Mouse (Mus musculus): ENCODE data around the gene Plin1. TPM values are rescaled to one million over a fixed set of nuclear protein-coding genes. Genes with fewer than 3 reads are reported as not detected.
A peak's percentile ranks its signal among the peaks of the same experiment; 100 is the strongest.

The Plin1 gene
- polyA plus RNA-seq, 1 experiment from 2014 or later: 0.17 TPM

DNA sequence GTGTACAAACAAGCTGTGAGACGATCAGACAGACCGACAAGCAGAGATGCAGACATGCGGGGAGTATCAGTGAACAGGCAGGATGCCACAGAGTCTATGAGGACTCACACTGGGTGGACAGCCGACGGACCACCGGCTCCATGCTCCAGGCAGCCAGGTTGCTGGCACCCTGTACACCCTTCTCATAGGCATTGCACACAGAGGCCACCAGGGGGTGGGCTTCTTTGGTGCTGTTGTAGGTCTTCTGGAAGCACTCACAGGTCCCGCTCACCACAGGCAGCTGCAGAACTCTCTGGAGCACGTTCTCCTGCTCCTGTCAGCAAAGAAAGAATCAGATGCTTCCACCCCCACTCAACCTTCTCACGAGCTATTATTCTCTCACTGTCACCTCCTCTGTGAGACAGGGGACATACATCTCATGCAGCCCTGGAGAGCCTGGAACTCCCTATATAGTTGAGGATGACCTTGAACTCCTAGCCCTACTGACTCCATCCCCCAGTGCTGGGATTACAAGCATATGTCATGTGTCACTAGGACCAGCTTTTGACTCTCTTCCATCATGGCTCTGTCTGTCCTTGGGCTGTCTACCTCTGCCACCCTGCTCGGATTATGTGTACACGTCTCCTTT, 2.8 kb downstream of the Plin1 start:
- no peak for ATAC-seq (ENCODE audit: low FRiP score)
- H3K9ac ChIP-seq: no peak overlapping the region
- WGBS: 66% methylated on average over 11 of the region's 11 CpGs

DNA sequence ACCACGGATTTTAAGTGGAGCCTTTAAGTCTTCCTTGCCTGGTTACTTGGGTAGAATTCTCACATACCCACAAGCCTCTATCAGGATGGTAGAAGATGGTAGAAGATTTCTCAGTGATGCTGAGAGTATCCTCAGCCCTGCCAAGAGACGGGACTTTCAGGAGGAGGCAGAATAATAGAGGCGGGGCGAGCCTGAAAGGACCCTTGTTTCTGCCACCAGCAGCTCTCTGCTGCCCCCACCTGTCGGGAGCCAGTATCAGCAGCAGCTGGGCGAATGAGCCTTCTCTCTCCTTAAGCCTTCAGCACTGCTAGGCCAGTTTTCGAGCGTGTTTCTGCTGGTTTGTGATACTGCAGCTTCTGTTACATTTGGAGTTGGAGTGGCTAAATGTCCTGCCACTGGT, 3.5 kb downstream of the Plin1 start:
- 8% methylated on average over 8 of the region's 8 CpGs for WGBS
- no peak for ATAC-seq (ENCODE audit: low FRiP score)
- H3K4me1 ChIP-seq (replicated peaks): 0 out of 2 replicates have a peak, but pooled peaks cover 3% of the 10 kb centered on the region

More for the DNA sequence above, 2.8 kb downstream of the Plin1 start:
- Histone ChIP-seq H3K4me2 (no peak overlapping the region), H3K4me1 (replicated peaks) (0 out of 2 replicates have a peak, but pooled peaks cover 3% of the 10 kb centered on the region), H3K27ac (no peak overlapping the region), H3K4me3 (no peak overlapping the region), H3K9me3 (no peaks in the 10 kb centered on the region), H3K36me3 (peaks cover 3% of the 10 kb centered on the region; the same call in 1 of the 2 replicates), H3K27me3 (peaks cover 18% of the 10 kb centered on the region; the same call in 1 of the 2 replicates)

DNA sequence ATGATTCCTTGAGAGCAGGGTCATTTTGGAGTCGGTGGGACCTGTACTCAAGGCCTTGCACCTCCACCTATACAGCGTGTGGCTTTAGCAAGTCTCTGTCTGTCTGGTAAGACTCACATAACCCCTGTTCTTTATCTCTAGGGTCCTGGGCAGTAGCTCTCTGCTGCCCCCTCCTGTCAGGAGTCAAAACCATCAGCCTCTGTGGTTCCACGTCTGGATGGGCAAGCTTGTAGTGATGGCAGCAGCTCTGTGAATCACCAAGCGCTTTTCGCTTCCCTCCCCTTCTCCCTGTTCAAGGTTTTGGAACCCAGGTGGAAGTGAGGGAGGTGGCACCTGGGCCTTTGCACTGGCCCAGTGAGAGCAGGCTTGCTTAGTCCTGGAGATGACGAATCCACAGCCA, 4.5 kb downstream of the Plin1 start:
- no peak overlapping the region for H3K4me3 ChIP-seq
- no peaks in the 10 kb centered on the region for H3K9me3 ChIP-seq
- no peak overlapping the region for H3K9ac ChIP-seq
- WGBS: 30% methylated on average over 6 of the region's 6 CpGs
- peaks cover 25% of the 10 kb centered on the region for H3K27me3 ChIP-seq
- no peak overlapping the region for H3K4me2 ChIP-seq
- peak; percentile 46; the same call in 1 of the 2 replicates for ATAC-seq (ENCODE audit: low FRiP score)
- no peak overlapping the region for H3K27ac ChIP-seq
- 0 out of 2 replicates have a peak, but pooled peaks cover 3% of the 10 kb centered on the region for H3K4me1 ChIP-seq (replicated peaks)
- H3K36me3 ChIP-seq: no peaks in the 10 kb centered on the region

More for the DNA sequence above, 3.5 kb downstream of the Plin1 start:
- Histone ChIP-seq H3K9me3 (no peaks in the 10 kb centered on the region), H3K9ac (no peak overlapping the region), H3K27ac (no peak overlapping the region), H3K27me3 (peaks cover 18% of the 10 kb centered on the region; the same call in 1 of the 2 replicates), H3K36me3 (no peaks in the 10 kb centered on the region), H3K4me3 (no peak overlapping the region), H3K4me2 (no peak overlapping the region)

DNA sequence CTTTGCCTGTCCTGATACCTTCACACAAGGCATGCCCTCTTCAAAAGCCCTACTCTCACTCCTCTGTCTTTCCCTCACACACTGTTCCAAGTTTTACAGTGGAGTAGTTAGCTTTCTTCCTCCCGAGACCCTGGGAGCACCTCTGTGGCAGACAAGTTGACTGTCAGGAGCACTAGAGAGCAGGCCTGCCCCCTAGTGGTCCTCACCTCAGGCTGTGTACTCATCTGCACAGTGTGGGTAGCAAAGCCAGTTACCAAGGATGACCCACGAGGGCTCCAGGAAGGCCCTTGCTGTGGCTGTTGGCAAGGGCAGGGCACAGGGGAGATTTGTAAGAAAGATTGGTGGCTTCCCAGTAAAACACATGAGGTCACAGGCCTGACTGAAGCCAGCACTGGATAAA, 5.6 kb downstream of the Plin1 start:
- Histone ChIP-seq H3K36me3 (no peaks in the 10 kb centered on the region), H3K27me3 (peaks cover 36% of the 10 kb centered on the region), H3K4me2 (no peak overlapping the region), H3K4me3 (no peak overlapping the region), H3K27ac (no peak overlapping the region), H3K9me3 (no peaks in the 10 kb centered on the region), H3K4me1 (replicated peaks) (0 out of 2 replicates have a peak, but pooled peaks cover 3% of the 10 kb centered on the region), H3K9ac (no peak overlapping the region)
- 18% methylated on average over 2 of the region's 2 CpGs for WGBS
- no peak for ATAC-seq (ENCODE audit: low FRiP score)

DNA sequence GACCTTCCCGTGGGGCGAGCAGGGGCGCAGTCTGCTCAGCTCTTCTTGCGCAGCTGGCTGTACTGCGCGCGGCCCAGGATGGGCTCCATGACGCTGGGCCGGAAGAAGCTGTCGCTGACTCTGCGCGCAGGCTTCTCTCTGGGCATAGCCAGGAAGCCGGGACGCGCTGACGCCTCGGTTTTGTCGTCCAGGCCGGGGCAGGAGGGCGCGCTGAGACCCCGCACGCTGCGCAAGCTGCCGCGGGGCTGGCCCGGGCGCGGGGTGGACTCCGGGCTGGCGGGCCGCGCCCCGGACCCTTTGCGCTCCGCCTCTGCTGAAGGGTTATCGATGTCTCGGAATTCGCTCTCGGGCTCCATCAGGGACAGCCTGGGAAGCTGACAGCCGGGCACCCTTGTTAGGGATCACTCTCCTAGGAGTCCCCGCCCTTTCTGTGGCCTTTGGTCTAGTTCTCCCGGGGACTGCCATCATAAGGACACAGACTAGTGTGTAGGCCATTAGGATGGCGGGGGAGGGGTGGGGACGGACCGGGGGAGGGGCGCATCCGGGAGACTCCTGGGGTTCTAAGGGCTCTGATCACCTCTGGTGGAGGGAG, 11.2 kb downstream of the Plin1 start:
- H3K36me3 ChIP-seq: no peaks in the 10 kb centered on the region
- 0 out of 2 replicates have a peak, but pooled peaks cover 13% of the 10 kb centered on the region for H3K4me1 ChIP-seq (replicated peaks)
- H3K4me3 ChIP-seq: peak overlapping the region; percentile 60
- peak; percentile 81 for ATAC-seq (ENCODE audit: low FRiP score)
- no peak overlapping the region for H3K27ac ChIP-seq
- H3K9ac ChIP-seq: peak overlapping the region; percentile 85
- no peaks in the 10 kb centered on the region for H3K9me3 ChIP-seq
- peak overlapping the region; percentile 77 for H3K4me2 ChIP-seq
- H3K27me3 ChIP-seq: peaks cover 45% of the 10 kb centered on the region
- WGBS: under 1% methylated on average over 48 of the region's 48 CpGs

DNA sequence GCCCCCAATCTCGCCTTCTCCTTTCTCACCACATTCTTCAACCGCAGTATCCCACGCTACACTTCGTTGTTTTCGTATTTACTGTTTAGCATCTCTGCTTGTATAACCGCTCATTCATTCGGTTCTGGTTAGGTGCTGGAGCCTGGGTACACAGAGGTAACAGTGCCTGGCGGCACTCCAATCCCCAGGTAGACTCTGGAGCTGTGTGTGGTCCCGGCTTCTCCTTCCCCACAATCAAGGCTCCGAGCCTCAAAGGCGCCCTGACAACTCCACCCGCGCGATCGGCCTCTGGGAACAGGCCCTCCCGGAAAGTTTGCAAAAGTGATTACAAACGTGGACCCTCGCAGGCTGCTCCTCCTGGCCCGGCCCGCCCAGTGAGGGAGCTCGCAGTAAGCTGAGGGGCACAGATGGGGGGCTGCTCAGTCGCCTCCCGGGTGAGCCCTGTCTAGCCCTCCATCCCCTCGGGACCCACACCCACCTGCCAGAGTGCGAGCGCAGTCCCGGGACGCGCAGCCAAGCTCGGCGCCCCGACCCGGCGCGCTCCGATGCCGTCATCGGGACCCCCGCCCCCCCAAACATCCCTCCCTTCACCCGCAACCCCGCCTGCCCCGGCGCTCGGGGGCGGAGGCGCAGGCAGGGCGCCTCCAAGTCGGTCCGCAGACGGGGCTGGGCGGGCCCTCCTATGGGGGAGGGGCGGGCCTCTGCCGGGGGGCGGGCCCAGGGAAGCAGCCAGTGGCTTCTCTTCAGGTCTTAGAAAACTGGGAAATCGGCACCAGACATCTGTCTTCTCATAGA, 17.3 kb downstream of the Plin1 start, which contains the start of gene Kif7:
TSS of gene Kif7 (minus strand) at position 534 of the 795 bp plus-strand sequence.
- Histone ChIP-seq H3K4me2 (peak within 1 kb of the TSS; percentile 92), H3K36me3 (no peaks in the 10 kb centered on the region), H3K4me3 (peak within 1 kb of the TSS; percentile 61), H3K9me3 (no peaks in the 10 kb centered on the region), H3K27ac (no peak within 1 kb of the TSS), H3K27me3 (peaks cover 35% of the 10 kb centered on the region; the same call in 1 of the 2 replicates), H3K9ac (peak within 1 kb of the TSS; percentile 74), H3K4me1 (replicated peaks) (peaks cover 27% of the 10 kb centered on the region)
- ATAC-seq (ENCODE audit: low FRiP score): peak; percentile 86
- whole genome bisulfite sequencing: under 1% methylated on average over 42 of the region's 55 CpGs

DNA sequence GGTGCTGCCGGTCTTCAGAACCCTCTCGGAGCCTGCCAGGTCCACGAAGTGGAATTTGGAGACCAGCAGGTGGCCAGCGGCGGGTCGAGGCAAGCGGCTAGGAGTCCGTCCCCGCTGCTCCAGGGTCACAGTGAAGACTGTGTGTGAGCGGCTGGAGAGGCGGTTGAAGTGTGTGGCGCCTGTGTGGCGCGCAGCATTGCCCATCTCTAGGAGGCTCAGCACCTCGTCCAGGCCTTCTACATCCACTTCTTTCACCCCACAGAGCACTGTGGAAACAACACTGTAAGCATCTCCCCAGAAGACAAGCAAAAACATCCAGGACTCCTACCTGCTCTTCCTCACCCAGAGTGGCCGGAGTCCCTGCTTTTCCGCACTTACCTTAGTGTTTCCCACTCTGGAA, 21.9 kb downstream of the Plin1 start:
- Histone ChIP-seq H3K4me1 (replicated peaks) (peaks cover 28% of the 10 kb centered on the region), H3K4me3 (peak overlapping the region; percentile 48), H3K9me3 (no peaks in the 10 kb centered on the region), H3K27me3 (peaks cover 26% of the 10 kb centered on the region; the same call in 1 of the 2 replicates), H3K9ac (peak overlapping the region; percentile 70), H3K27ac (0 out of 2 replicates have a peak overlapping the region, but pooled peaks have one; percentile 44), H3K4me2 (peak overlapping the region; percentile 65), H3K36me3 (peaks cover 10% of the 10 kb centered on the region; the same call in 1 of the 2 replicates)
- ATAC-seq (ENCODE audit: low FRiP score): no peak
- WGBS: 27% methylated on average over 17 of the region's 17 CpGs

DNA sequence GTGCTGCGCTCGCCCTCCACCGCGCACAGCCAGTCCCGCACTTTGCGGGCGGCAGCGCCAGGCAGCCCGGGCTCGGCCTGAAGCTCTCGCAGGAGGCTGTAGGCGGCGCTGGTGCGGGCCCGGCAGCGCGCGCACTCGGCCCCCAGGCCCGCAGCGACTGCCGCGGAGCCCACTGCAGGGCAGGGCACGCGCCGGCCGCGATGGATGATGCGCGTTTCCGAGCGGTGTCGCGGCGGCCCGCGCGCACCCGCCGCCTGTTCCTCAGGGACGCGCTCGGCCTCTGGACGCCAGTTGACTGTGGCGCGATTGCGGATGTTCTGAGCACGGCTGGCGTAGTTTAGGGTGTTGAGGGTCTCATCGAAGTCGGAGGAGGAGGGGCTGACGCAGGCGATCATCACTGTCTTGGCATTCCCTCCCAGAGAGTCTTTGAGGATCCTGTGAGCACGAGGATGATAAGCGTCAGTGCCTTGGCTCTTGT, 22.5 kb downstream of the Plin1 start:
- peaks cover 21% of the 10 kb centered on the region; the same call in 1 of the 2 replicates for H3K27me3 ChIP-seq
- peak overlapping the region; percentile 48 for H3K4me3 ChIP-seq
- H3K4me1 ChIP-seq (replicated peaks): peaks cover 22% of the 10 kb centered on the region
- H3K9ac ChIP-seq: peak overlapping the region; percentile 70
- H3K4me2 ChIP-seq: peak overlapping the region; percentile 65
- peak; percentile 89 for ATAC-seq (ENCODE audit: low FRiP score)
- H3K27ac ChIP-seq: peak overlapping the region; percentile 44; the same call in 1 of the 2 replicates
- no peaks in the 10 kb centered on the region for H3K9me3 ChIP-seq
- H3K36me3 ChIP-seq: peaks cover 11% of the 10 kb centered on the region; the same call in 1 of the 2 replicates
- under 1% methylated on average over 55 of the region's 55 CpGs for WGBS

DNA sequence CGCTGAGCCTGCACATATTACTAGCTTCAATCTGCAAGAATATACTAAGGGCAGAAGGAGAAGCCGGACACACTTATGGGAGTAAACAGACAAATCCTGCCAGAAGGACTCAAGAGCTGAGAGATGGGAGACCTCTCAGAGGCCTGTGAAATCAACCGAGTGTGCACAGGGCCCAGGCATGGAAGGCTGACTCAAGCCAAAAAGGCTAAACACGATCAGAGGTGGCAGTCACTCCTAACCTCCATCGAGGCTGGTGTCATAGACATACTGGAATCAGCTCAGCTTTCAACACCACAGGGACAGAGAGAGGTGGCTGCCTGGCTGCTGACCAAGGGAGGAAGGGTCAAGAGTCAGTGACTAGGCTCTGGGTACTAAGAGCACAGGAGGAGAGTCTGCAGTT, 27.5 kb downstream of the Plin1 start:
- WGBS: 92% methylated on average over 5 of the region's 5 CpGs
- Histone ChIP-seq H3K4me3 (no peak overlapping the region), H3K27me3 (peaks cover 8% of the 10 kb centered on the region; the same call in 1 of the 2 replicates), H3K9me3 (no peaks in the 10 kb centered on the region), H3K4me1 (replicated peaks) (peaks cover 6% of the 10 kb centered on the region), H3K9ac (no peak overlapping the region), H3K36me3 (peaks cover 48% of the 10 kb centered on the region), H3K27ac (no peak overlapping the region), H3K4me2 (no peak overlapping the region)
- no peak for ATAC-seq (ENCODE audit: low FRiP score)

DNA sequence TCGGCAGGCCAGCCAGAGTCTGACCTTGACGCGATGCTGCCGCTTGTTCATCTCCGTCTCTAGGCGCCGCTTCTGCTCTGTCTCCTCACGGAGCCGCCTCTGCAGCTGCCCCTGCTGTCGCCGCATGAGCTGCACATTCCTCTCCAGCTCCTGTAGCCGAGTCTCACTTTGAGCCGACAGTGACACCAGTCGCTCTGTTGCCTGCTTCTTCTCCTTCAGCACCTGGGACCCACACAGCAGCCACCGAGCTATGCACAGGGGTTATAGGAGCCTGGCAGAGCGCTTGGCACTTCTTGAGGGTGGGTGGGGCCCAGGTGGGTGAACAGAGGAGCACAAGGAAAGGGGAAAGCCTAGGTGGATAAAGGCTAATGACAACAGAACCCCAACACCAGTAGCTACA, 29.9 kb downstream of the Plin1 start:
- Histone ChIP-seq H3K4me2 (no peak overlapping the region), H3K4me3 (no peak overlapping the region), H3K36me3 (peaks cover 61% of the 10 kb centered on the region), H3K4me1 (replicated peaks) (no peaks in the 10 kb centered on the region), H3K27me3 (no peaks in the 10 kb centered on the region), H3K9ac (no peak overlapping the region), H3K9me3 (no peaks in the 10 kb centered on the region), H3K27ac (no peak overlapping the region)
- 84% methylated on average over 16 of the region's 16 CpGs for WGBS
- ATAC-seq (ENCODE audit: low FRiP score): no peak

DNA sequence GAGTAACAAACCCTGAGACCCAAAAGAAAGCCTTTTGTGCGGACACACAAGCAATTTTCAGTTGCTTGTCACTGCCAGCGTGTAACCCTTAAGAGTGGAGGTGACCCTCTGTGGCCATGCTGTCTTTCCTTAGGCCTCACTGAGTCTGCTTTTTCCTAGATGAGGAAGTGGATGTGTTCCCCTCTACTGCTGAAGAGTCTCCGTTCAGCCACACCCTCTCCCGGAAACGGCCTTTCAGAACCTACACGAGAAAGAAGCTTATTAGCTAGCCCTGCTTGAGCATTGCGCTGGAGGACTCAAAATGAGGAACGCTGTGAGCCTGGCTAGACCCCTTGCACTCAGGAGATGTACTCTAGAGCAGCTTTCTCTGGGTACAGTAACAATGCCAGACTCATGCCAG, 36.2 kb downstream of the Plin1 start:
- no peak overlapping the region for H3K4me3 ChIP-seq
- ATAC-seq (ENCODE audit: low FRiP score): no peak
- H3K27ac ChIP-seq: no peak overlapping the region
- H3K27me3 ChIP-seq: no peaks in the 10 kb centered on the region
- no peak overlapping the region for H3K4me2 ChIP-seq
- WGBS: 91% methylated on average over 8 of the region's 8 CpGs
- peaks cover 68% of the 10 kb centered on the region for H3K36me3 ChIP-seq
- H3K9ac ChIP-seq: no peak overlapping the region
- H3K4me1 ChIP-seq (replicated peaks): no peaks in the 10 kb centered on the region
- H3K9me3 ChIP-seq: no peaks in the 10 kb centered on the region

DNA sequence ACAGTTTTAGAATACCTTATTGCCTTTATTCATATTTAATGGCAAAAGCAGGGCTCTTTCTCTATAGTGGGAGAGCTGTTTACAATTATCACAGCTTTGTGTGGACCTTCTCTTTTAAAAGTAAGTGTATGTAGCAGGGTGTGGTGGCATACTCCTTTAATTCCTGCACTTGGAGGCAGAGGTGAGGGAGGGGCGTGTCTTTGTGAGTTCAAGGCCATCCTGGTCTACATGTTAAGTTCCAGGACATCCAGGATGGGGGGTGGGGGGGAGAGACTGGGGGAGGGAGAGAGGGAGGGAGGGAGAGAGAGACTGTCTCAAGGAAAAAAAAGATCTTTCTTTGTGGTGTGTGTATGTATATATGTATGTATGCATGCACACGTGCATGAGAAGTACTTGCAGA, 52.5 kb downstream of the Plin1 start:
- Histone ChIP-seq H3K4me1 (replicated peaks) (no peaks in the 10 kb centered on the region), H3K27ac (no peak overlapping the region), H3K9ac (no peak overlapping the region), H3K36me3 (peaks cover 14% of the 10 kb centered on the region), H3K9me3 (no peaks in the 10 kb centered on the region), H3K27me3 (no peaks in the 10 kb centered on the region), H3K4me3 (no peak overlapping the region), H3K4me2 (no peak overlapping the region)
- WGBS: 95% methylated on average over 2 of the region's 2 CpGs
- no peak for ATAC-seq (ENCODE audit: low FRiP score)
